Mouse (Mus musculus) cerebellum, adult 9-10 months (tissue): ENCODE results near the gene Tcstv1.
"Not testable (repeated sequence)": the region's sequence is repeated elsewhere in the genome, so short reads cannot be mapped to it uniquely, and the experiment has no call there.

Experiments used
- DNase-seq: peaks from one replicate; pipeline ENCODE4 v3.0.0; 2022

Tcstv1 gene

GRCm38 (mm10) chr13:119894685-119895084 is at the start of gene Tcstv1:
Gene Tcstv1, minus strand, starts transcription at chr13:119894785.
- not testable (repeated sequence) for DNase-seq

DNA sequence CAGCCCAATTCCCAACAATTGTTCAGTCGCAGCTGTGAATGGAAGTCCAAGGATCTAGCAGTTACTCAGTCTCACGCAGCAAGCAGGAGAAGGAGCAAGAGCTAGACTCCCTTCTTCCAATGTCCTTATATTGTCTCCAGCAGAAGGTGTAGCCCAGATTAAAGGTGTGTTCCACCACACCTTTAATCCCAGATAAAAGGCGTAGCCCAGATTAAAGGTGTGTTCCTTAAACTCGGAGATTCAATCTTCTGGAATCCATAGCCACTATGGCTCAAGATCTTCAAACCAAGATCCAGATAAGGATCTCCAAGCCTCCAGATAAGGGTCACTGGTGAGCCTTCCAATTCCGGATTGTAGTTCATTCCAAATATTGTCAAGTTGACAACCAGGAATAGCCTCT is 34.6 kb upstream of the Tcstv1 start, which contains the start of gene Gm21761:
Gene Gm21761, minus strand, starts transcription at position 101 of the 400 bp plus-strand sequence.
- DNase-seq, result not testable (repeated sequence)

- not testable (repeated sequence) for DNase-seq
Observed at GRCm38 (mm10) chr13:119924597-119925340, 30.2 kb upstream of the Tcstv1 start.

DNA sequence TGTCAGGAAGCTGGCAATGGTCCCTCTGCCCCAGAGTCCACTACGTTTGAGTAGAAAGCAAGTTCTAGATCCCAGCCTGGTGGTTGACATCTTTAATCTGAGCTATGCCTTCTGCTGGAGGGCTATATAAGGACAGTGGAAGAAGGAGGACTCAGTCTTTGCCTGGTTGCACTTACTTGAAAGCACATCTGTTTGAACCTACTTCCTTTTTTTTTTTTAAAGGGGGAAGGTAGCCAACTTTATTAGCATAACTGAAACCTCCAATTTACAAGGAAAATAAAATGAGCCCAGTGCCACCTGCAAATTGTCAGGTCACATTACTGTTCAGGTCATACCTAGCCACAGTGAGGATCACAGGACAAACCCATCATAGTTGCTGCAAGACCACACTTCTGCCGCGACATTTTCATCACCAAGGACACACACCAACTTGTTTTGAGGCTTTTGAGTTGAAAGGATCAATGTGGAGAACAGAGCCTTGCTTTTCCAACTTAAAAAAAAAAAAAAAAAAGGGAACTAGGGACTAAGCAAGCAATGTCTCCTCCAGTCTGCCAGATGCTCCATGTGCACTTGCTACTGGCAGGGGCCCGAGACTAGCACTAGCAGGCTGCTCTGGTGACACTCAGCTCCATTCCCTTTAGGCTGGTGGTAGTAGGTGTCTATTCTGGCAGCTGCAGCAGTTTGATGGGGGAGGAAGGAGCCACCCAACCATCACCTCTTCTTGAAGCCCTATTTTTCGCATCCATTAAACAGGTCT is 22.6 kb upstream of the Tcstv1 start:
- DNase-seq, result not testable (repeated sequence)

GRCm38 (mm10) chr13:119916449-119916848 is 21.9 kb upstream of the Tcstv1 start:
- DNase-seq, result not testable (repeated sequence)

DNA sequence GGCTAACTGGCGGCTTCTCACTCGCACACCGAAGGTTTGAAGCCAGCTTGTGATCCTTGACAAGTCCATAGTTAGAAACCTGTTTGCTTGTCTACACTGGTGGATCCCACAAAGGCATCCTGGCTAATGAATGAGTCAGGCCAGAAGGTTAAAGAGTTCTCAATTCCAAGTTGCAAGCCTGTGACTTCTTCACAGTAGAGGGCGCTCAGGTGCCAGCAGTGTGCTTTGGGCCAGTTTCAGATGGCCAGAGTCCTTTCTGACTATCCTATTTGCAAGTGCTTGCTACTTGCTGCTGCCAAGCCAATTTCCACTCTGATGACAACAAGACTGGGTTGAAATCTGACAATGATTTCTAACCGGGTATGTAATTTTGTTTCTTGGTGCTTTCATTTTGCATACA is 4.0 kb upstream of the Tcstv1 start:
- DNase-seq, result not testable (repeated sequence)

DNA sequence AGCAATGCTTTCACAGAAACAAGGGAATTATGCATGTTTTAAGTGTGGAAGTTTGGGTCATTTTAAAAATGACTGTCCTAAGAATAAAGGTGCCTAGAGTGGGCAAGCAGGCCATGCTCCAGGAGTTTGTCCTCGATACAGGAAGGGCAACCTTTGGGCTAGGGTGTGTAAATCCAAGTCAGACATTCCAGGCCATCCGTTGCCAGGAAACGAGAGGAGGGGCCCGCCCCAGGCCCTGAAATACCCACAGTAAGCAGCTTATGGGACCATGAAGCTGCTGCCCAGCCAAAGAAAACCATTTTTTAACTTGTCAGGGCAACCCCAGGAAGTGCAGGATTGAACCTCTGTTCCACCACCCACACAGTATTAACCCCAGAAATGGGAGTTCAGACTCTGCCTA is 7.7 kb downstream of the Tcstv1 start:
- not testable (repeated sequence) for DNase-seq

DNA sequence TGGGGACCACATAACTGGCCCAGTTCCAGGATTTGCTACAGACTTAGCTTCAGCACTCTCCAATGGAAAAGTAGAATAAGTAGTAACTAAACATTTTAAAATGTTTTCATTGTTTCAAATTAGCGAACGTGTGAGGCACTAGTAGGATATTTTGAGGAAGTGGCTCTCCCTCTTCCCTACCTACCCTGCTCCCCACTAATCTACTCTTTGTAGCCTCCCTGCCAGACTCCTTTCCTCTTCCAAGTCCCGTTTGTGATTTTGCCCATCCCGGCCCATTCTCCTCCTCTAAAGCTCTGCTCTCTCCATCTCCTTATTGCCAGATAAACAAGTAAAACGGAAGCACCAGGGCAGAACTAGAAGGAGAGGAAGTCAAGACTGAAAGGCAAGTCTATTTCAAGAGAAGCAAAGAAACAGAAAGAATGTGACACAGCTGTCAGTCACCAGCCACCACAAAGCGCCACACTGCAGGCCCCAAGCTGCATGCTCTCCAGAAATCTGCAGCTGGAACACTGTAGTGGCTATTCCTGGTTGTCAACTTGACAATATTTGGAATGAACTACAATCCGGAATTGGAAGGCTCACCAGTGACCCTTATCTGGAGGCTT is 30.1 kb downstream of the Tcstv1 start:
- not testable (repeated sequence) for DNase-seq

DNA sequence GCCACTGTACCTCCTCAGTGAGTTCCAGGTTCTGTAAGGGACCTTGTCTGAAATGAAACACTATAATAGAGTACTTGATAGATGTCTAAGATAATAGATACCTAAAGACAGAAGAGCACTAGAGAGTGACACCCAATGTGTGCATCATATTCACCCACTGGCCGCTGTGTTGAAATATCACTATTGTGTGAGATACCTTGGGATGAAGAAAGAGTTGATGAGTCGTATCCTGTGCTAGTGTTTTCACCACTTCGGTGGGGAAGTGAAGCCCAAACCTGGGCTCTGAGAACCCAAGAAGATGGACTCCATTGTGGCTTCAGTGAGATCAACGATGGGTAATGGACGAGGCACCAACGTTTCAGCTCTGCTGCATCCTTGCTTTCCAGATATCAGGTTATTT is 32.2 kb downstream of the Tcstv1 start:
- DNase-seq, result not testable (repeated sequence)
